Comparison of ENCODE assay signal across 9 mouse cellular contexts in genomic region chr13:34964419-34964818, GRCm38 (mm10). TPM values are rescaled to one million over a fixed set of nuclear protein-coding genes. Genes with fewer than 3 reads are reported as not detected.
DNase-seq lines count a peak whose midpoint lies in the region; ATAC-seq and TF ChIP-seq lines count a peak whose summit lies in the region.
"Had no signal": no experiment of that assay in that cellular context is flagged by ENCODE, and none has a peak within 500 bp of the region (broad histone marks: within the 10 kb centered on the region; RNA-seq: fewer than 3 reads in every experiment).

No protein-coding gene starts in this region.

- TF ChIP-seq CTCF in forebrain, postnatal 0 days (IDR thresholded peaks at IDR 0.05; ENCODE audit: low read depth), result no peak

- DNase-seq in thymus, postnatal 14 days, result peak; percentile 17
- DNase-seq in thymus, postnatal 0 days (ENCODE audit: low spot score), result no peak
- DNase-seq in forebrain, postnatal 0 days, result peak; percentile 36
- DNase-seq in limb, embryonic 10.5 days (ENCODE audit: low spot score), result peak; percentile 46
- no peak for DNase-seq in ovary, postnatal 10 days (ENCODE audit: low spot score)
- DNase-seq in left cerebral cortex, postnatal 25 days (ENCODE audit: low spot score in 2 of 2), result no peak
- DNase-seq in thymus, postnatal 36 days, result no peak

- peaks cover 8% of the 10 kb centered on the region; the same call in 1 of the 2 replicates for H3K27me3 ChIP-seq in forebrain, postnatal 0 days (ENCODE audit: insufficient read depth, low read length)
- H3K27me3 ChIP-seq in limb, embryonic 10.5 days (ENCODE audit: low read depth, poor library complexity, severe bottlenecking), result peaks cover 43% of the 10 kb centered on the region
- H3K27me3 ChIP-seq in neural tube, embryonic 14.5 days (ENCODE audit: control insufficient read depth, insufficient read depth, low read length), result no peaks in the 10 kb centered on the region

- no peaks in the 10 kb centered on the region for H3K36me3 ChIP-seq in forebrain, postnatal 0 days (ENCODE audit: insufficient read depth)
- H3K36me3 ChIP-seq in limb, embryonic 10.5 days, result no peaks in the 10 kb centered on the region
- no peaks in the 10 kb centered on the region for H3K36me3 ChIP-seq in neural tube, embryonic 14.5 days (ENCODE audit: control insufficient read depth, insufficient read depth, low read length)

- no peak for ATAC-seq in forebrain, postnatal 0 days
- ATAC-seq in neural tube, embryonic 14.5 days (ENCODE audit: low read depth), result peak; percentile 57

- H3K4me3 ChIP-seq in forebrain, postnatal 0 days (ENCODE audit: low read depth, low read length), result peak overlapping the region; percentile 38
- peak overlapping the region; percentile 58 for H3K4me3 ChIP-seq in limb, embryonic 10.5 days
- H3K4me3 ChIP-seq in neural tube, embryonic 14.5 days (ENCODE audit: low read depth, low read length), result peak overlapping the region; percentile 29

- no peak overlapping the region for H3K27ac ChIP-seq in forebrain, postnatal 0 days (ENCODE audit: low read depth, low read length)
- H3K27ac ChIP-seq in limb, embryonic 10.5 days, result no peak overlapping the region
- no peak overlapping the region for H3K27ac ChIP-seq in neural tube, embryonic 14.5 days (ENCODE audit: low read depth, low read length)

- no peaks in the 10 kb centered on the region for H3K9me3 ChIP-seq in forebrain, postnatal 0 days (ENCODE audit: low read length)
- no peaks in the 10 kb centered on the region for H3K9me3 ChIP-seq in limb, embryonic 10.5 days (replicated peaks)
- no peaks in the 10 kb centered on the region for H3K9me3 ChIP-seq in neural tube, embryonic 14.5 days (ENCODE audit: control insufficient read depth, low read length)

- peak overlapping the region; percentile 68 for H3K4me2 ChIP-seq in forebrain, postnatal 0 days (ENCODE audit: low read depth)
- H3K4me2 ChIP-seq in neural tube, embryonic 14.5 days (ENCODE audit: low read depth, low read length), result peak overlapping the region; percentile 63

- intact Hi-C loops in left cerebral cortex, postnatal 25 days (cut with DNase I), result no loop called here

- 5% methylated on average over 14 of the region's 14 CpGs for WGBS in forebrain, postnatal 0 days
- WGBS in limb, embryonic 10.5 days, result 4% methylated on average over 14 of the region's 14 CpGs
- WGBS in neural tube, embryonic 14.5 days, result 4% methylated on average over 14 of the region's 14 CpGs

- H3K4me1 ChIP-seq in forebrain, postnatal 0 days (ENCODE audit: insufficient read depth), result 0 out of 2 replicates have a peak, but pooled peaks cover 4% of the 10 kb centered on the region
- peaks cover 12% of the 10 kb centered on the region for H3K4me1 ChIP-seq in limb, embryonic 10.5 days
- H3K4me1 ChIP-seq in neural tube, embryonic 14.5 days (ENCODE audit: control insufficient read depth, insufficient read depth, low read length), result 0 out of 2 replicates have a peak, but pooled peaks cover 5% of the 10 kb centered on the region

- H3K9ac ChIP-seq in forebrain, postnatal 0 days, result peak overlapping the region; percentile 18; the same call in 1 of the 2 replicates
- no peak overlapping the region for H3K9ac ChIP-seq in neural tube, embryonic 14.5 days (replicated peaks; ENCODE audit: low read depth, low read length)

RNA-seq across cellular contexts. Expression of gene Eci3, which starts 0.8 kb away (rescaled TPM):
- polyA plus RNA-seq in thymus, postnatal 0 days (2015; fragmentation: Nextera tagmentation; extraction: Ambion mirVana), result 0.24 and 0.53 TPM in 2 replicates
- 0.31 TPM in 1 of 2 replicates, not detected in the other for total RNA-seq in forebrain, postnatal 0 days (2014; rRNA removed)
- 0.23 TPM in 1 of 2 replicates, not detected in the other for polyA plus RNA-seq in forebrain, postnatal 0 days (2015; fragmentation: Nextera tagmentation; extraction: Ambion mirVana)
- 0.15 TPM in 1 of 2 replicates, not detected in the other for polyA plus RNA-seq in limb, embryonic 10.5 days (2016; fragmentation: Nextera tagmentation; extraction: Ambion mirVana)
- polyA plus RNA-seq in neural tube, embryonic 14.5 days (2014; fragmentation: Nextera tagmentation; extraction: Ambion mirVana), result 0.50 and 0.82 TPM in 2 replicates
- total RNA-seq in left cerebral cortex, postnatal 25 days (2021), result under 1 TPM in 1 of 2 experiments, not detected in 1; 0.71 TPM

RNA-seq across cellular contexts. Expression of gene 4933417A18Rik, which starts 40.2 kb away (rescaled TPM):
- not detected in 2 replicates for polyA plus RNA-seq in thymus, postnatal 0 days (2015; fragmentation: Nextera tagmentation; extraction: Ambion mirVana)
- total RNA-seq in forebrain, postnatal 0 days (2014; rRNA removed), result not detected in 2 replicates
- not detected in 2 replicates for polyA plus RNA-seq in forebrain, postnatal 0 days (2015; fragmentation: Nextera tagmentation; extraction: Ambion mirVana)
- not detected in 2 replicates for polyA plus RNA-seq in limb, embryonic 10.5 days (2016; fragmentation: Nextera tagmentation; extraction: Ambion mirVana)
- not detected in 2 replicates for polyA plus RNA-seq in neural tube, embryonic 14.5 days (2014; fragmentation: Nextera tagmentation; extraction: Ambion mirVana)
- not detected for total RNA-seq in left cerebral cortex, postnatal 25 days (2021)
- total RNA-seq: adrenal gland, postnatal 36 days had no signal

RNA-seq across cellular contexts. Expression of gene Fam217a, which starts 40.3 kb away (rescaled TPM):
- 0.24 and 0.36 TPM in 2 replicates for polyA plus RNA-seq in thymus, postnatal 0 days (2015; fragmentation: Nextera tagmentation; extraction: Ambion mirVana)
- 0.43 and 0.62 TPM in 2 replicates for total RNA-seq in forebrain, postnatal 0 days (2014; rRNA removed)
- polyA plus RNA-seq in forebrain, postnatal 0 days (2015; fragmentation: Nextera tagmentation; extraction: Ambion mirVana), result 0.55 and 1.0 TPM in 2 replicates
- polyA plus RNA-seq in limb, embryonic 10.5 days (2016; fragmentation: Nextera tagmentation; extraction: Ambion mirVana), result 0.70 and 1.3 TPM in 2 replicates
- polyA plus RNA-seq in neural tube, embryonic 14.5 days (2014; fragmentation: Nextera tagmentation; extraction: Ambion mirVana), result 0.37 and 0.43 TPM in 2 replicates
- total RNA-seq in left cerebral cortex, postnatal 25 days (2021), result under 1 TPM; 0.50 to 0.83 TPM

Comparison
In these comparisons a context has a peak if more than half of its experiments do, and no peak if none do; other contexts are left out.
1. DNase-seq: peak in thymus, postnatal 14 days (single experiment), forebrain, postnatal 0 days (single experiment) and limb, embryonic 10.5 days (single experiment); none in thymus, postnatal 0 days (single experiment), ovary, postnatal 10 days (single experiment), left cerebral cortex, postnatal 25 days (0 of 2) and thymus, postnatal 36 days (0 of 2).
2. Peak in every context shown above with its lines, with median percentiles within 50 percentile points of each other: H3K4me3 ChIP-seq.